Mouse (Mus musculus): ENCODE measurements around the gene Eif4ebp2. TPM values are rescaled to one million over a fixed set of nuclear protein-coding genes. Genes with fewer than 3 reads are reported as not detected.
A peak's percentile ranks its signal among the peaks of the same experiment; 100 is the strongest.

Eif4ebp2 gene
- total RNA-seq, 2 experiments from 2014 or later = 111 to 113 TPM

- no peak for DNase-seq (ENCODE audit: low spot score in 2 of 2)
Observed at GRCm38 (mm10) chr10:61420011-61420410, 32.5 kb downstream of the Eif4ebp2 start.

- DNase-seq (ENCODE audit: low spot score in 2 of 2) = no peak
Observed at GRCm38 (mm10) chr10:61419146-61419545, 33.3 kb downstream of the Eif4ebp2 start.

- DNase-seq (ENCODE audit: low spot score in 2 of 2) = no peak
Observed at GRCm38 (mm10) chr10:61418131-61418900, 34.1 kb downstream of the Eif4ebp2 start.

- no peak for DNase-seq (ENCODE audit: low spot score in 2 of 2)
Observed at GRCm38 (mm10) chr10:61417672-61418071, 34.8 kb downstream of the Eif4ebp2 start, which contains the start of gene Nodal. Nodal (plus strand) TSS chr10:61417972.

GRCm38 (mm10) chr10:61417046-61417445 is 35.4 kb downstream of the Eif4ebp2 start:
- DNase-seq (ENCODE audit: low spot score in 2 of 2) = no peak

GRCm38 (mm10) chr10:61416561-61416960 is 35.9 kb downstream of the Eif4ebp2 start:
- DNase-seq (ENCODE audit: low spot score in 2 of 2) = no peak

- DNase-seq (ENCODE audit: low spot score in 2 of 2) = no peak
Observed at GRCm38 (mm10) chr10:61415890-61416289, 36.6 kb downstream of the Eif4ebp2 start.

- no peak for DNase-seq (ENCODE audit: low spot score in 2 of 2)
Observed at GRCm38 (mm10) chr10:61415240-61415639, 37.2 kb downstream of the Eif4ebp2 start.

GRCm38 (mm10) chr10:61412910-61413625 is 39.4 kb downstream of the Eif4ebp2 start:
- DNase-seq (ENCODE audit: low spot score in 2 of 2) = no peak

GRCm38 (mm10) chr10:61410193-61410592 is 42.3 kb downstream of the Eif4ebp2 start:
- no peak for DNase-seq (ENCODE audit: low spot score in 2 of 2)

GRCm38 (mm10) chr10:61409776-61410175 is 42.7 kb downstream of the Eif4ebp2 start:
- DNase-seq (ENCODE audit: low spot score in 2 of 2) = no peak

GRCm38 (mm10) chr10:61405958-61406357 is 46.5 kb downstream of the Eif4ebp2 start:
- no peak for DNase-seq (ENCODE audit: low spot score in 2 of 2)

- no peak for DNase-seq (ENCODE audit: low spot score in 2 of 2)
Observed at GRCm38 (mm10) chr10:61402911-61403310, 49.5 kb downstream of the Eif4ebp2 start.

GRCm38 (mm10) chr10:61402480-61402879 is 50.0 kb downstream of the Eif4ebp2 start:
- no peak for DNase-seq (ENCODE audit: low spot score in 2 of 2)

GRCm38 (mm10) chr10:61400407-61400806 is 52.1 kb downstream of the Eif4ebp2 start:
- DNase-seq (ENCODE audit: low spot score in 2 of 2) = no peak

GRCm38 (mm10) chr10:61399156-61399734 is 53.2 kb downstream of the Eif4ebp2 start:
- DNase-seq (ENCODE audit: low spot score in 2 of 2) = peak; percentile 64 to 67

GRCm38 (mm10) chr10:61398125-61398524 is 54.3 kb downstream of the Eif4ebp2 start:
- no peak for DNase-seq (ENCODE audit: low spot score in 2 of 2)

GRCm38 (mm10) chr10:61394476-61395136 is 57.9 kb downstream of the Eif4ebp2 start:
- no peak for DNase-seq (ENCODE audit: low spot score in 2 of 2)

GRCm38 (mm10) chr10:61392584-61392983 is 59.9 kb downstream of the Eif4ebp2 start:
- DNase-seq (ENCODE audit: low spot score in 2 of 2) = no peak

GRCm38 (mm10) chr10:61390148-61390547 is 62.3 kb downstream of the Eif4ebp2 start:
- DNase-seq (ENCODE audit: low spot score in 2 of 2) = no peak

- DNase-seq (ENCODE audit: low spot score in 2 of 2) = no peak
Observed at GRCm38 (mm10) chr10:61389020-61389419, 63.4 kb downstream of the Eif4ebp2 start.
